Mouse (Mus musculus) leukemia stem cell, adult 10-12 weeks (primary cell): ENCODE measurements around the gene Ctsl. TPM values are rescaled to one million over a fixed set of nuclear protein-coding genes. Genes with fewer than 3 reads are reported as not detected.

Experiments used
- polyA plus RNA-seq: library from polyadenylated mRNA; stranded (reverse); fragments of >175 nt; gene quantifications from 2 replicates; pipeline ENCODE4 v1.2.3, GENCODE M21; 2012; ENCODE audit warnings: low replicate concordance

Gene Ctsl
- 0.43 and 2.4 TPM in 2 replicates for polyA plus RNA-seq

GRCm38 (mm10) chr13:64370173-64370940, at the start of gene Ctsl:
Gene Ctsl, minus strand, starts transcription at chr13:64370890.

GRCm38 (mm10) chr13:64312024-64312915, 58.4 kb downstream of the Ctsl start, which contains the start of gene Aaed1:
Gene Aaed1, minus strand, starts transcription at chr13:64312710.

Other genes with a start within 250 kb of the Ctsl start
- 7.3 and 10.8 TPM in 2 replicates for gene Slc35d2, start 241.5 kb downstream of the Ctsl start, polyA plus RNA-seq
- 9.4 and 13.5 TPM in 2 replicates for gene Zfp367, start 217.7 kb downstream of the Ctsl start, polyA plus RNA-seq
- gene Habp4, start 209.1 kb downstream of the Ctsl start, polyA plus RNA-seq: 20.2 and 85.4 TPM in 2 replicates
- gene Cdc14b, start 95.6 kb downstream of the Ctsl start, polyA plus RNA-seq: 0.25 and 0.71 TPM in 2 replicates
- gene Aaed1, start 58.2 kb downstream of the Ctsl start, polyA plus RNA-seq: 1.2 and 1.8 TPM in 2 replicates
- gene Cdk20, start 61.4 kb upstream of the Ctsl start, polyA plus RNA-seq: 21.4 and 27.6 TPM in 2 replicates
- not detected in 2 replicates for gene Fam240b, start 126.9 kb upstream of the Ctsl start, polyA plus RNA-seq